Mouse (Mus musculus) midbrain, embryonic 16.5 days (tissue): Measurements from ENCODE around the gene Ifit2. TPM values are rescaled to one million over a fixed set of nuclear protein-coding genes. Genes with fewer than 3 reads are reported as not detected.

Source experiments
- ATAC-seq: fragments of 200-750 bp; cut with Nextera tagmentation; 2 replicates; pipeline ENCODE4 v1.8.0; 2017; ENCODE audit warnings: moderate TSS enrichment
- H3K27ac ChIP-seq: fragments of 300-500 bp; sonication (generic); 2 replicates; pipeline ENCODE4 v1.5.1; 2014; ENCODE audit warnings: mild to moderate bottlenecking, low read length, mixed read lengths
- H3K27me3 ChIP-seq: fragments of 300-500 bp; sonication (generic); 2 replicates; pipeline ENCODE4 v1.6.1; 2014; ENCODE audit warnings: low read depth, low read length, mixed read lengths; ENCODE audit not compliant: control insufficient read depth, insufficient read depth
- H3K36me3 ChIP-seq: fragments of 300-500 bp; sonication (generic); 2 replicates; pipeline ENCODE4 v1.6.1; 2014; ENCODE audit warnings: mild to moderate bottlenecking, low read length, moderate library complexity, mixed read lengths; ENCODE audit not compliant: control insufficient read depth, insufficient read depth
- H3K4me1 ChIP-seq: fragments of 300-500 bp; sonication (generic); 2 replicates; pipeline ENCODE4 v1.6.1; 2014; ENCODE audit warnings: mild to moderate bottlenecking, low read length, mixed read lengths; ENCODE audit not compliant: control insufficient read depth, insufficient read depth
- H3K4me2 ChIP-seq: fragments of 300-500 bp; sonication (generic); 2 replicates; pipeline ENCODE4 v1.6.1; 2014; ENCODE audit warnings: mild to moderate bottlenecking, low read length, mixed read lengths
- H3K4me3 ChIP-seq: fragments of 300-500 bp; sonication (generic); 2 replicates; pipeline ENCODE4 v1.5.1; 2014; ENCODE audit warnings: low read depth, mild to moderate bottlenecking, low read length, moderate library complexity, mixed read lengths
- H3K9ac ChIP-seq: fragments of 300-500 bp; sonication (generic); 2 replicates; pipeline ENCODE4 v1.6.1; 2014; ENCODE audit warnings: low read depth, low read length, mixed read lengths
- H3K9me3 ChIP-seq: fragments of 300-500 bp; sonication (generic); replicated peaks from 2 replicates; pipeline ENCODE4 v1.6.1; 2014; ENCODE audit warnings: mild to moderate bottlenecking, low read length, mixed read lengths; ENCODE audit not compliant: control insufficient read depth, poor library complexity, severe bottlenecking
- WGBS: fragments of 180-500 bp; shearing (Covaris S2); extraction: QIAGEN DNeasy Blood & Tissue Kit; methylation state at CpG from one replicate; pipeline ENCODE4 v1.1.7; 2014; 5-methylcytosine and 5-hydroxymethylcytosine counted together
- polyA plus RNA-seq: library from polyadenylated mRNA; unstranded; fragments of >200 nt; fragmentation: Nextera tagmentation; extraction: Ambion mirVana; gene quantifications from 2 replicates; pipeline ENCODE4 v1.2.1, GENCODE M21; 2015

Gene Ifit2
- polyA plus RNA-seq, 1 experiment from 2014 or later: 9.9 TPM

DNA sequence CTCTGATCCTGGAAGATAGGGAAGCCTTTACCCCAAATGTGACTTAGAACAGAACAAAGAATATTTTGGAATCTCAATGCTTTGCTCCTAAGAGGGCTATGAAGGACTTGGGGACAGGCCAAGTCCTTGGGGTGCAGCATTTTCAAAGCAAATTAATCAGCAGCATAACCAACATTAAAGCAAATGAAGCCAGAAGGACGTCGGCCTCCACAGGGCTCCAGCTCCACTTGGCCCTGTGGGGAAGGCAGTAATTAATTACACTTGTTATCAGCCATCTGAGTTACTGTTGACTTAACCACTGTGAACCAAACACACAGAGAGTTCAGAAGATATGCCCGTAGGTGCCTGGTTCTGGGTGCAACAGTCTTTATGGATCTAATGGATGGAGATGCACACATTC lies 31.7 kb upstream of the Ifit2 start:
- Histone ChIP-seq H3K36me3 (no peaks in the 10 kb centered on the region; the same call in 1 of the 2 replicates), H3K4me3 (no peak overlapping the region), H3K9me3 (no peaks in the 10 kb centered on the region), H3K27ac (no peak overlapping the region), H3K9ac (no peak overlapping the region), H3K27me3 (no peaks in the 10 kb centered on the region), H3K4me1 (no peaks in the 10 kb centered on the region), H3K4me2 (no peak overlapping the region)
- ATAC-seq: no peak
- WGBS: 77% methylated on average over 3 of the region's 3 CpGs

DNA sequence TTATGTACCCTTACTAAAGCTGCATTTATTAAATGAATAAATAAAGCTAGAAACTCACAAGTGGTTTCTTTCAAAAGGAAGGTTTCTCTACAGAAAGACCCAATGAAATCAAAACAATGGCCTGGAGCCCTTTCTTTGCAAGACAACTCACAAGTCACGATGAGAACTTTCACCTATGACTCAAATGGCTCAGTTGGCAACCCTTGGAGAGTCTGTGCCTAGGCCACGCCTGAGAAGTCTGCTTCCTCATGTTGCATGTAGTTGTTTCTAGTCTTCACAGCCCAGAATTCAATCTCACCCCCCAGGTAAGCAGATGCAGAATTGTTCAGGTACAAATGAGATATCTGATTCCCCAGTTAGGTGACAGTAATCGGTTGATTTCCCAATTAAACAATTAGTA lies 30.8 kb upstream of the Ifit2 start:
- Histone ChIP-seq H3K27ac (no peak overlapping the region), H3K9ac (no peak overlapping the region), H3K4me3 (no peak overlapping the region), H3K27me3 (no peaks in the 10 kb centered on the region), H3K9me3 (no peaks in the 10 kb centered on the region), H3K36me3 (no peaks in the 10 kb centered on the region; the same call in 1 of the 2 replicates), H3K4me2 (no peak overlapping the region), H3K4me1 (no peaks in the 10 kb centered on the region)
- WGBS: 92% methylated on average over 3 of the region's 3 CpGs
- no peak for ATAC-seq

DNA sequence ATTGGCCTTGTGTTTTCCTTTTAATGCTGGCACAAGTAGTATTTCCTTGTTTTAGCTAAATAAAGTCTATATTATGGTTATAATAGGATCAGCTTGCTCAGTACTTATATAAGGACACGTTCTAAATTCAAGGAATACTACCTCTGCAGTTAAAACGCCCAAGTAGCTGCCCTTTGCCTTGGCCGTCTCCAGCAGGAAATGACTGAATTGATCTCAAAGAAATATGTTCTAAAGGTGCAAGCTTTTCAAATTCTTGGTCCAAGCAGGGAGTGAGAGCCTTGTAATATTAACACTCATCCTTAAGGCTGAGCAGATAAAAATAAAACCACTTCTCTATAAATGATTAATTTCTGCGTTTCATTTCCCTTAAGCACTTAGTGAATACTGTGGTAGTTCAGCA lies 30.4 kb upstream of the Ifit2 start:
- Histone ChIP-seq H3K36me3 (no peaks in the 10 kb centered on the region; the same call in 1 of the 2 replicates), H3K4me2 (no peak overlapping the region), H3K4me3 (no peak overlapping the region), H3K4me1 (no peaks in the 10 kb centered on the region), H3K9ac (no peak overlapping the region), H3K27me3 (no peaks in the 10 kb centered on the region), H3K9me3 (no peaks in the 10 kb centered on the region), H3K27ac (no peak overlapping the region)
- WGBS: 82% methylated on average over 4 of the region's 4 CpGs
- ATAC-seq: no peak

DNA sequence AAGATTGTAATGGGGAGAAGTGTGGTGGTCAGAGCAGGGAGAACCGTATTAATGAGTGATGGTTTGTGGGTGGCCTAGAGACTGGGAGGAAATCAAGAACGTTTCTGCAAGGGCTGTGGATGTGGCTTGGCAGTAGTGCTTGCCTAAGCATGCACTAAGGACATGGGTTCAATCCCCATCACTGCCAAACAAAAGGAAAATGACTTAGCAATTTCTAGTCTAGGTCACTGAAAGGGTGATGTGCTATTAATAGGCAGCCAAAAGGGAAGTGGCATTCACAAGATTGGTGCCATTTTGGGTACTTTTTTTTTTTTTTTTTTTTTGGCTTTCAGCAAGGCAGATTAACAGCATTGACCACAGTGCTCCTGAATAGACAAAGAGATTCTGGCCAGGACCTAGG lies 29.1 kb upstream of the Ifit2 start:
- no peak overlapping the region for H3K9ac ChIP-seq
- H3K36me3 ChIP-seq: no peaks in the 10 kb centered on the region; the same call in 1 of the 2 replicates
- H3K4me2 ChIP-seq: no peak overlapping the region
- no peaks in the 10 kb centered on the region for H3K9me3 ChIP-seq
- WGBS: 84% methylated on average over 2 of the region's 2 CpGs
- H3K4me3 ChIP-seq: no peak overlapping the region
- no peaks in the 10 kb centered on the region for H3K27me3 ChIP-seq
- peaks cover 5% of the 10 kb centered on the region for H3K4me1 ChIP-seq
- ATAC-seq: no peak
- H3K27ac ChIP-seq: no peak overlapping the region

DNA sequence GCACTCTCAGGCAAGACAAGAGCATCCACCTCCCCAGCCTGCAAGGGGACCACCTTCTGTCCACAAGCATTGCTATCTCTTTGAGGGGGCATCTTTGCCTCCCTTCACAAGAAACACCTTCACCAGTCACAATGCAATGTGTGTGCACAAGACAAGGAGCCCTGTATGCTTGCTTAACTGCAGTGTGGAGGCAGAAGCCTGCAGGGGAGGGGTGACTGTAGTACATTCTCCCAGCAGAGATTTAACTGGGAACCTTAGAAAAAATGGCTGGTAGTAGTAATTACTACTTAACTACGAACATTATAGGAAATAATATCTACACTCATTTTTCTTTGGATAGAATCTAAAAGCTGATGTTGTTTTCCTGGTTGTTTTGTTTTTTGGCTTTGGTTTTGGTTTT lies 28.5 kb upstream of the Ifit2 start:
- Histone ChIP-seq H3K9ac (no peak overlapping the region), H3K27me3 (no peaks in the 10 kb centered on the region), H3K9me3 (no peaks in the 10 kb centered on the region), H3K27ac (no peak overlapping the region), H3K4me3 (no peak overlapping the region), H3K4me1 (peaks cover 6% of the 10 kb centered on the region), H3K4me2 (no peak overlapping the region), H3K36me3 (no peaks in the 10 kb centered on the region; the same call in 1 of the 2 replicates)
- ATAC-seq: no peak
- WGBS: 81% methylated on average over 1 of the region's 1 CpGs

DNA sequence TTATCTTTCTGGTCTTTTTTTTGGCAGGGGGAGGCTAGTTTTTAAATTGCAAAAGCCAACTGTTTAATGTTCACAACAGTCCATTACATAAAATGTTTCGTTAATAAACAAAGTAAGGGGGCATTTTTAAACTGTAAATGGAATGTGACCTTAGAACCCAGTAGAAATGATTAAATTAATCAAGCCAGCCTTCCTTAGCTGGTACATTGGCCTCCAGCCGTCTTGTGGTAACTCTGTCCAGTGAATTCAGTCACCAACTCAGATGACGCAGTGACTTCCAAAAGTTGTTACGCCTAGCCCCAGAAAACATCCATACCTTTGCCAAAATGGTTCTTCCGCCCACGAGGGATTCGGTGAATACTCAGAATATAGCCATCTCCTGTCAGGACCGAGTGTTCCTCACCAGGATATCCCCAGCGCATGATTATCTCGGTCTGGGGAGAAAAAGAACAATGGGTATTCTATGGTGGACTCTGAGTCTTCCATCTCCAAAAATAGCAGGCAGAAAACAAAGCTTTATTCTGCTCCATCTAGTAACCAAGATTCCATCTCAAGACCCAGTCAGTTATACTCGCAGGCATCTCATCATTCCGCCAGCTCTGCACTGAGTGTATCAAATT lies 27.3 kb upstream of the Ifit2 start:
- Histone ChIP-seq H3K4me1 (peaks cover 6% of the 10 kb centered on the region), H3K9ac (no peak overlapping the region), H3K9me3 (no peaks in the 10 kb centered on the region), H3K27me3 (no peaks in the 10 kb centered on the region), H3K4me3 (no peak overlapping the region), H3K36me3 (no peaks in the 10 kb centered on the region; the same call in 1 of the 2 replicates), H3K4me2 (no peak overlapping the region), H3K27ac (no peak overlapping the region)
- WGBS: 86% methylated on average over 12 of the region's 12 CpGs
- ATAC-seq: no peak

DNA sequence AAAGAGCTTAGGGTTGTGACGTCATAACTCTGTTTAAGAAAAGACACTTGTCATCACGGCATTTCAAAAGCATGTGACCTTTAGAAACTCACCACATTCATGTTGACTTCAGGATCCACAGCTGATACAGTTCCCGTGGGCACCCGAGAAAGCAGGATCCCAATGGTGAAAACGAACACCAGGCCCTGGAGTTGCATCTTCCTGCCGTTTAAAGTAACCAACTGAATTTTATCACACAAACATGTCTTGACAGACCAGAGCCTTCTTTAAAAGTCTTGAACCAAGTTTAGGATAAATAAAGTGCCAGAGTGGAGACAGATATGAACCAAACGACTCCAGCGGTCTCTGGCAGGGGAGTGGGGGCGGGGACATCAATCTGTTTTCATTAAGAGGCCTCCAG lies 25.8 kb upstream of the Ifit2 start:
- no peak overlapping the region for H3K9ac ChIP-seq
- 83% methylated on average over 9 of the region's 9 CpGs for WGBS
- no peak overlapping the region for H3K4me3 ChIP-seq
- peaks cover 6% of the 10 kb centered on the region for H3K4me1 ChIP-seq
- H3K27me3 ChIP-seq: no peaks in the 10 kb centered on the region
- H3K36me3 ChIP-seq: no peaks in the 10 kb centered on the region
- H3K9me3 ChIP-seq: no peaks in the 10 kb centered on the region
- H3K27ac ChIP-seq: no peak overlapping the region
- no peak overlapping the region for H3K4me2 ChIP-seq
- ATAC-seq: no peak

DNA sequence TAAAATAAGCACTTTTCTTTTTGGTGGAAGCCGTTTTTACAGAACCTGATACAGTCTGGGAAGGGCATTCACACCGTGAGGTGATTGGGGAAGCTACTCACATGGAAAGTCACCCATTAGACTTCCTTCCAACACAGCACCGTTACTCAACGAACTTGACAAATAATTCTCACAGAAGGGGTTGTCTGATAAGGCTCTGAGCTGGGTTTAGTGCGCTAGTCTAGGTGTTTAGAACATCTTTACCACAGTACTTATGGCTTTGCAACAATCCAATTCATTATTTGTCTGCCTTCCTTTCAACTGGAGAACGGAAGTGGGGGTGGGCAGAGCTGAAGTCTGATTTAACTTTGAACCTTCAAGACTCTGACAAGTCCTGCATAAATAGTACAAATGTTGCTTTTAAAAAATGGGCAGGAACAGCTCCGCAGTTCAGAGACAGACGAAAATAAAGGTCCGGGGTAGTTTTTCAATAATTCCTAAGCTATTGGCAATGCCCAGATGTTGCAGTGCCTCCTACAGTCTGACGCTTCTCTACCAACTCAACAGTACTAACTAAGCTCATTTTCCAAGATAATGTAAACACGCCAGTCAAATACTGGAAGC lies 24.1 kb upstream of the Ifit2 start:
- H3K9me3 ChIP-seq: no peaks in the 10 kb centered on the region
- peak overlapping the region; percentile 80 for H3K27ac ChIP-seq
- WGBS: 43% methylated on average over 11 of the region's 11 CpGs
- ATAC-seq: peak; percentile 47
- H3K9ac ChIP-seq: peak overlapping the region; percentile 85
- peak overlapping the region; percentile 77 for H3K4me3 ChIP-seq
- H3K4me1 ChIP-seq: peaks cover 6% of the 10 kb centered on the region
- no peaks in the 10 kb centered on the region for H3K36me3 ChIP-seq
- H3K4me2 ChIP-seq: peak overlapping the region; percentile 87
- H3K27me3 ChIP-seq: no peaks in the 10 kb centered on the region

DNA sequence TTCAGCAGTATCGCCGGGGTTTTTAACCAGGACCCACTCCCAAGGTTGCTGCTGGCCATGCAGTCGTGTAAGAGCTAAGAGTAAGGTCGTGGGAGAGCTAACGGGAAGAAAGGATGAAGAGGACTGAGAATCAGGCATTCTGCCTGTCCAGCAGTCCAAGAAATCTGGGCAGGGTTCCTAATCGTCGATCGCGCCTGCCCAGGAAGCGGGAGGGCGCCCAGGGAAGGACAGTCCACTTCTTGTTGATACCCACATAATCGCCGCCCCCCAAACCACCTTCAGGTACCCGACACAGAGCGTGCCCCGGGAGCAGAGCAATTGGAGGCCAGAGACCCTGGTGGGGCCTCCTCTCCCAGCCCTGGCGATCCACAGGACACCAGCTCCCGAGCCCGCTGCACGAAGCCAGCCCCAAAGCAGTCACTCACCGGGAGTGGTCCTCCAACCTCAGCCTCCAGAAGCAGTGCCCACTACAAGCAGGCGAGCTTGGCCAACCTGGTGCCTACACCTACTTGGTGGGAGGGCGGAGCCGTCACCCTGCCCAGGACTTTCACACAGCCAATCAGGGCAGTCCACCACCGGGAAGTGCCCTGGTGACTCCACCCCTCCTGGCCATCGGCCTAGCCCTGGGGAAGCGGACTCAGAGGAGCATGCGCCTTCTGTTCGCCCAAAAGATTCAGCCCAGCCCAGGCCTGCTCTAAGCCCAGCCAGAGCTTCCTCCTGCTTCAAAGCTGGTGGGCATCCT lies 23.4 kb upstream of the Ifit2 start, which contains the start of gene Lipa:
TSS of gene Lipa (minus strand) at position 534 of the 742 bp plus-strand sequence.
- Histone ChIP-seq H3K9ac (peak within 1 kb of the TSS; percentile 85), H3K4me2 (peak within 1 kb of the TSS; percentile 87), H3K9me3 (no peaks in the 10 kb centered on the region), H3K27me3 (no peaks in the 10 kb centered on the region), H3K36me3 (no peaks in the 10 kb centered on the region), H3K27ac (peak within 1 kb of the TSS; percentile 80), H3K4me3 (peak within 1 kb of the TSS; percentile 77), H3K4me1 (peaks cover 6% of the 10 kb centered on the region)
- under 1% methylated on average over 29 of the region's 29 CpGs for WGBS
- ATAC-seq: peak; percentile 100
